Mouse (Mus musculus): ENCODE results near the gene Tsen15. TPM values are rescaled to one million over a fixed set of nuclear protein-coding genes. Genes with fewer than 3 reads are reported as not detected.

The Tsen15 gene
- polyA plus RNA-seq (2014; fragmentation: Nextera tagmentation; extraction: Ambion mirVana), result 82.8 and 87.7 TPM in 2 replicates

DNA sequence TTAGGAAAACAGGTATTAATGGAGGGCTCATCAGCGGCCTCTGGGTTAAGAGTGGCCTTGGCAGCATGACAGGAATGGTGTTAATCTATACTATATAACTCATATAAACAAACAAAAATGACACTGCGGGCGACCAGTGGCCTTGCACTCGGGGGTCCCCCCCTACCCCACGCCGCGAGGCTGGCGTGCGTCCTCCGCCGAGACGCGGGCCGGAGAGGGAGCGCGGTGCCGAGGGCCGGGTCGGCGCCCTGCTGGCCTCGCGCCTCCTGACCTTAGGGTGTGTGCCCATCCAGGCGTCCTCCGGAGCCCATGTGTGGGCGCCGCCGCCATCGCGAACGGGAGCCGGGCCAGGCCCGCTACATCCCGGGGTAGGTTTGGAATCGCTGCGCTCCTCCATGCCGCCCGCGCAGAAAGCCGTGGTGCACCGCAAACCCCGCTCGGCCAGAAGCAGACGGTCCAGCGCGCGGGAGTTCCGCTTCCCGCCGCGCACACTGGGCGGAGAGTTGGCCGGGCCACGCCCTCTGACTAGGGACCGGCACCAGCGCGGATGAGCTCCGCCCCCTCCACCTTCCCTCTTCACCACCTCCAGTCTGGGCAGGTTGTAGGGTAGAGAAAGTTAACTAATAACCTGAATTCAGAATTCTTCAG lies at the start of gene Tsen15:
Gene Tsen15 (minus strand): TSS at position 501 of the 648 bp plus-strand sequence.
- ATAC-seq (ENCODE audit: insufficient number of reproducible peaks, insufficient read depth, low FRiP score, low read depth), result peak; percentile 97
- no peaks in the 10 kb centered on the region for H3K27me3 ChIP-seq (ENCODE audit: control insufficient read depth, insufficient read depth, low read length)
- WGBS, result under 1% methylated on average over 54 of the region's 57 CpGs
- H3K4me1 ChIP-seq (ENCODE audit: control insufficient read depth, insufficient read depth, low read length), result no peaks in the 10 kb centered on the region
- peak within 1 kb of the TSS; percentile 41 for H3K4me2 ChIP-seq (replicated peaks; ENCODE audit: low read depth, low read length)
- no peaks in the 10 kb centered on the region for H3K36me3 ChIP-seq (ENCODE audit: control insufficient read depth, insufficient read depth, low read length)
- H3K9ac ChIP-seq (replicated peaks; ENCODE audit: low read depth, low read length), result peak within 1 kb of the TSS; percentile 61
- H3K4me3 ChIP-seq (ENCODE audit: low read depth, low read length), result peak within 1 kb of the TSS; percentile 69
- no peaks in the 10 kb centered on the region for H3K9me3 ChIP-seq (ENCODE audit: control insufficient read depth, low read depth, low read length)
- H3K27ac ChIP-seq (ENCODE audit: low read length), result no peak within 1 kb of the TSS

GRCm38 (mm10) chr1:152434166-152434565 lies 47.7 kb upstream of the Tsen15 start:
- H3K9me3 ChIP-seq (ENCODE audit: control insufficient read depth, low read depth, low read length), result no peaks in the 10 kb centered on the region
- no peak overlapping the region for H3K9ac ChIP-seq (replicated peaks; ENCODE audit: low read depth, low read length)
- no peak overlapping the region for H3K4me2 ChIP-seq (replicated peaks; ENCODE audit: low read depth, low read length)
- H3K4me1 ChIP-seq (ENCODE audit: control insufficient read depth, insufficient read depth, low read length), result no peaks in the 10 kb centered on the region
- H3K4me3 ChIP-seq (ENCODE audit: low read depth, low read length), result no peak overlapping the region
- ATAC-seq (ENCODE audit: insufficient number of reproducible peaks, insufficient read depth, low FRiP score, low read depth), result no peak
- no peak overlapping the region for H3K27ac ChIP-seq (ENCODE audit: low read length)
- no peaks in the 10 kb centered on the region for H3K36me3 ChIP-seq (ENCODE audit: control insufficient read depth, insufficient read depth, low read length)
- 78% methylated on average over 4 of the region's 4 CpGs for WGBS
- H3K27me3 ChIP-seq (ENCODE audit: control insufficient read depth, insufficient read depth, low read length), result no peaks in the 10 kb centered on the region

- H3K9ac ChIP-seq (replicated peaks; ENCODE audit: low read depth, low read length), result no peak overlapping the region
- no peaks in the 10 kb centered on the region for H3K9me3 ChIP-seq (ENCODE audit: control insufficient read depth, low read depth, low read length)
- H3K4me1 ChIP-seq (ENCODE audit: control insufficient read depth, insufficient read depth, low read length), result no peaks in the 10 kb centered on the region
- no peaks in the 10 kb centered on the region for H3K36me3 ChIP-seq (ENCODE audit: control insufficient read depth, insufficient read depth, low read length)
- H3K4me3 ChIP-seq (ENCODE audit: low read depth, low read length), result no peak overlapping the region
- H3K4me2 ChIP-seq (replicated peaks; ENCODE audit: low read depth, low read length), result no peak overlapping the region
- no peaks in the 10 kb centered on the region for H3K27me3 ChIP-seq (ENCODE audit: control insufficient read depth, insufficient read depth, low read length)
- ATAC-seq (ENCODE audit: insufficient number of reproducible peaks, insufficient read depth, low FRiP score, low read depth), result no peak
- no peak overlapping the region for H3K27ac ChIP-seq (ENCODE audit: low read length)
- WGBS, result 86% methylated on average over 7 of the region's 7 CpGs
These were observed 43.3 kb upstream of the Tsen15 start for GRCm38 (mm10) chr1:152429805-152430204.

- Histone ChIP-seq H3K4me2 (replicated peaks; ENCODE audit: low read depth, low read length) (no peak overlapping the region), H3K9ac (replicated peaks; ENCODE audit: low read depth, low read length) (no peak overlapping the region), H3K4me3 (ENCODE audit: low read depth, low read length) (no peak overlapping the region), H3K27ac (ENCODE audit: low read length) (no peak overlapping the region), H3K27me3 (ENCODE audit: control insufficient read depth, insufficient read depth, low read length) (no peaks in the 10 kb centered on the region), H3K9me3 (ENCODE audit: control insufficient read depth, low read depth, low read length) (no peaks in the 10 kb centered on the region), H3K36me3 (ENCODE audit: control insufficient read depth, insufficient read depth, low read length) (no peaks in the 10 kb centered on the region), H3K4me1 (ENCODE audit: control insufficient read depth, insufficient read depth, low read length) (no peaks in the 10 kb centered on the region)
- no peak for ATAC-seq (ENCODE audit: insufficient number of reproducible peaks, insufficient read depth, low FRiP score, low read depth)
- 42% methylated on average over 12 of the region's 12 CpGs for WGBS
These were observed 41.6 kb upstream of the Tsen15 start for GRCm38 (mm10) chr1:152427912-152428581.

GRCm38 (mm10) chr1:152423052-152423451 lies 36.6 kb upstream of the Tsen15 start:
- Histone ChIP-seq H3K9me3 (ENCODE audit: control insufficient read depth, low read depth, low read length) (no peaks in the 10 kb centered on the region), H3K4me1 (ENCODE audit: control insufficient read depth, insufficient read depth, low read length) (no peaks in the 10 kb centered on the region; the same call in 1 of the 2 replicates), H3K4me3 (ENCODE audit: low read depth, low read length) (no peak overlapping the region), H3K27ac (ENCODE audit: low read length) (no peak overlapping the region), H3K9ac (replicated peaks; ENCODE audit: low read depth, low read length) (no peak overlapping the region), H3K36me3 (ENCODE audit: control insufficient read depth, insufficient read depth, low read length) (no peaks in the 10 kb centered on the region), H3K4me2 (replicated peaks; ENCODE audit: low read depth, low read length) (no peak overlapping the region), H3K27me3 (ENCODE audit: control insufficient read depth, insufficient read depth, low read length) (no peaks in the 10 kb centered on the region)
- ATAC-seq (ENCODE audit: insufficient number of reproducible peaks, insufficient read depth, low FRiP score, low read depth), result no peak
- 92% methylated on average over 3 of the region's 3 CpGs for WGBS

- Histone ChIP-seq H3K36me3 (ENCODE audit: control insufficient read depth, insufficient read depth, low read length) (no peaks in the 10 kb centered on the region), H3K4me1 (ENCODE audit: control insufficient read depth, insufficient read depth, low read length) (peaks cover 3% of the 10 kb centered on the region), H3K4me3 (ENCODE audit: low read depth, low read length) (no peak overlapping the region), H3K4me2 (replicated peaks; ENCODE audit: low read depth, low read length) (no peak overlapping the region), H3K27me3 (ENCODE audit: control insufficient read depth, insufficient read depth, low read length) (no peaks in the 10 kb centered on the region), H3K9ac (replicated peaks; ENCODE audit: low read depth, low read length) (no peak overlapping the region), H3K9me3 (ENCODE audit: control insufficient read depth, low read depth, low read length) (no peaks in the 10 kb centered on the region), H3K27ac (ENCODE audit: low read length) (no peak overlapping the region)
- ATAC-seq (ENCODE audit: insufficient number of reproducible peaks, insufficient read depth, low FRiP score, low read depth), result no peak
- 56% methylated on average over 3 of the region's 3 CpGs for WGBS
These were observed 35.8 kb upstream of the Tsen15 start for GRCm38 (mm10) chr1:152422295-152422694.

DNA sequence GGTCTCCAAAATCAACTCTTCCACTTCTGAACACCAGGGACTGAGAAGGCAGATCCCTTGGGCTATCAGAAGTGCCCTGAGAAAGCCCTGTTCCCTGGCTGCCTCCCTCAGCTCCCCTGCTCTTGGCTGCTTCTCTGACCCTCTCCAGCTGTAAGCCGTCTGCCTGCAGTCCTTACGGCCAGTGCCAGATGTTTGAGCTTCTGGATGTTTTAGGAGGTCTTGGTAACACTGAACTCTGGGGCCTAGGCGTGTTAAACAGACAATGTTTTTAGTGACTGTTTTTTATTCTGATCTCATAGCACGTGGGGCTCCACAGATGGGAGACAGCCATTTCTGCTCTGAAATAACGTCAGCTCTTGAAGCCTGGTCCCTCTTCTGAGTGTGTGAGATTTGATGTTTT lies 31.1 kb upstream of the Tsen15 start:
- H3K9me3 ChIP-seq (ENCODE audit: control insufficient read depth, low read depth, low read length), result no peaks in the 10 kb centered on the region; the same call in 1 of the 2 replicates
- no peak overlapping the region for H3K9ac ChIP-seq (replicated peaks; ENCODE audit: low read depth, low read length)
- WGBS, result 7% methylated on average over 5 of the region's 5 CpGs
- no peak overlapping the region for H3K4me2 ChIP-seq (replicated peaks; ENCODE audit: low read depth, low read length)
- peak; percentile 72; the same call in 1 of the 2 replicates for ATAC-seq (ENCODE audit: insufficient number of reproducible peaks, insufficient read depth, low FRiP score, low read depth)
- no peak overlapping the region for H3K4me3 ChIP-seq (ENCODE audit: low read depth, low read length)
- H3K4me1 ChIP-seq (ENCODE audit: control insufficient read depth, insufficient read depth, low read length), result peaks cover 15% of the 10 kb centered on the region
- peak overlapping the region; percentile 58; the same call in 1 of the 2 replicates for H3K27ac ChIP-seq (ENCODE audit: low read length)
- no peaks in the 10 kb centered on the region for H3K36me3 ChIP-seq (ENCODE audit: control insufficient read depth, insufficient read depth, low read length)
- no peaks in the 10 kb centered on the region for H3K27me3 ChIP-seq (ENCODE audit: control insufficient read depth, insufficient read depth, low read length)

DNA sequence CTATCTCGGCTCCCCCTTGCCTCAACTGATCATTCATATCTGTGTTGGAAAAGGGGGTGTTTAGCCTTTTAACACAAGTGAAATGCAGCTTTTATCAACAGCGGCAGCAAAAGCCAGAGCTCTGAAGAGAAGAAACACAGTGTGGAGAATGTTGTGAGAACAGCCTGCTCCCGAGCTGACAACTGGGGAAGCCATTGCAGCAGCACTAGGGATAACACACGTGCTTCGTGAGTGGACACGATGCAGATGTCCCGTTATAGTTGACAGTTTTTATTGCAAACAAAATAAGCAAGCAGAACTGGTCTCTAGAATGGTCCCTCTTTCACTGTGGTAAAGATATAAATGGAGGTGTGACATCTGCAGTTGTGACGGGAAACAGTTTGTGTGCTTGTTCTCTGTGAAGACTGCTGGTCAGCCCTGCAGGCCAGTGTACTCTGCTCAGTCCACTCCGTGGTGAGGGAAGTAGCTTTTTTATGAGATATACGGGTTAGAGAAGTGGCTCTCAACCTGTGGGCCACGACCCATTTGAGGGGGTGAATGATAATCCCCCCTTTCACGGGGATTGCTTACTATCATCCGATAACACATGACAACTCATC lies 29.9 kb upstream of the Tsen15 start:
- H3K4me1 ChIP-seq (ENCODE audit: control insufficient read depth, insufficient read depth, low read length), result peaks cover 15% of the 10 kb centered on the region
- H3K36me3 ChIP-seq (ENCODE audit: control insufficient read depth, insufficient read depth, low read length), result no peaks in the 10 kb centered on the region
- H3K27me3 ChIP-seq (ENCODE audit: control insufficient read depth, insufficient read depth, low read length), result no peaks in the 10 kb centered on the region
- H3K9me3 ChIP-seq (ENCODE audit: control insufficient read depth, low read depth, low read length), result peaks cover 5% of the 10 kb centered on the region; the same call in 1 of the 2 replicates
- H3K4me3 ChIP-seq (ENCODE audit: low read depth, low read length), result no peak overlapping the region
- H3K27ac ChIP-seq (ENCODE audit: low read length), result no peak overlapping the region
- H3K9ac ChIP-seq (replicated peaks; ENCODE audit: low read depth, low read length), result no peak overlapping the region
- ATAC-seq (ENCODE audit: insufficient number of reproducible peaks, insufficient read depth, low FRiP score, low read depth), result 0 out of 2 replicates have a peak, but pooled peaks have one; percentile 16
- WGBS, result 52% methylated on average over 13 of the region's 13 CpGs
- no peak overlapping the region for H3K4me2 ChIP-seq (replicated peaks; ENCODE audit: low read depth, low read length)

All from stomach, embryonic 14.5 days (tissue).